Mouse (Mus musculus): ENCODE results near the gene Gif.

Gene Gif

GRCm38 (mm10) chr19:11794447-11794846 lies 47.1 kb downstream of the Gif start:
- DNase-seq (ENCODE audit: low spot score in 2 of 2), result no peak

- no peak for DNase-seq (ENCODE audit: low spot score in 2 of 2)
These were observed 53.4 kb downstream of the Gif start for GRCm38 (mm10) chr19:11800531-11801315.

- no peak for DNase-seq (ENCODE audit: low spot score in 2 of 2)
These were observed 57.1 kb downstream of the Gif start for GRCm38 (mm10) chr19:11804423-11804822.

- DNase-seq (ENCODE audit: low spot score in 2 of 2), result no peak
These were observed 59.9 kb downstream of the Gif start for GRCm38 (mm10) chr19:11807251-11807650.

GRCm38 (mm10) chr19:11807822-11808221 lies 60.5 kb downstream of the Gif start:
- no peak for DNase-seq (ENCODE audit: low spot score in 2 of 2)

GRCm38 (mm10) chr19:11808452-11808851 lies 61.1 kb downstream of the Gif start:
- DNase-seq (ENCODE audit: low spot score in 2 of 2), result no peak

GRCm38 (mm10) chr19:11810003-11810758 lies 62.8 kb downstream of the Gif start:
- no peak for DNase-seq (ENCODE audit: low spot score in 2 of 2)

GRCm38 (mm10) chr19:11810856-11811255 lies 63.5 kb downstream of the Gif start:
- no peak for DNase-seq (ENCODE audit: low spot score in 2 of 2)

GRCm38 (mm10) chr19:11811688-11812365 lies 64.5 kb downstream of the Gif start:
- DNase-seq (ENCODE audit: low spot score in 2 of 2), result no peak
